Mouse (Mus musculus) lung, postnatal 0 days (tissue): ENCODE data around the gene Plac1. TPM values are rescaled to one million over a fixed set of nuclear protein-coding genes. Genes with fewer than 3 reads are reported as not detected.
"Not testable (repeated sequence)": the region's sequence is repeated elsewhere in the genome, so short reads cannot be mapped to it uniquely, and the experiment has no call there.

Source experiments
- ATAC-seq: fragments of 200-750 bp; cut with Nextera tagmentation; 2 replicates; pipeline ENCODE4 v1.8.0; 2017; ENCODE audit warnings: moderate library complexity
- DNase-seq: peaks from one replicate; pipeline ENCODE4 v3.0.0-alpha.2; 2016; ENCODE audit warnings: low spot score
- H3K27ac ChIP-seq: fragments of 300-500 bp; sonication (generic); 2 replicates; pipeline ENCODE4 v1.5.1; 2014; ENCODE audit warnings: antibody characterized with exemption, mild to moderate bottlenecking, low read length, mixed read lengths
- H3K27me3 ChIP-seq: fragments of 300-500 bp; sonication (generic); replicated peaks from 2 replicates; pipeline ENCODE4 v1.6.1; 2014; ENCODE audit warnings: low read length, mixed read lengths; ENCODE audit not compliant: insufficient read depth
- H3K36me3 ChIP-seq: fragments of 300-500 bp; sonication (generic); 2 replicates; pipeline ENCODE4 v1.6.1; 2014; ENCODE audit warnings: low read length, mixed read lengths; ENCODE audit not compliant: insufficient read depth
- H3K4me1 ChIP-seq: fragments of 300-500 bp; sonication (generic); 2 replicates; pipeline ENCODE4 v1.6.1; 2014; ENCODE audit warnings: antibody characterized with exemption, low read depth, low read length, mixed read lengths; ENCODE audit not compliant: insufficient read depth
- H3K4me2 ChIP-seq: fragments of 300-500 bp; sonication (generic); replicated peaks from 2 replicates; pipeline ENCODE4 v1.6.1; 2014; ENCODE audit warnings: low read depth, mild to moderate bottlenecking, low read length, moderate library complexity, mixed read lengths
- H3K4me3 ChIP-seq: fragments of 300-500 bp; sonication (generic); 2 replicates; pipeline ENCODE4 v1.5.1; 2014; ENCODE audit warnings: low read depth, low read length
- H3K9ac ChIP-seq: fragments of 300-500 bp; sonication (generic); replicated peaks from 2 replicates; pipeline ENCODE4 v1.6.1; 2014; ENCODE audit warnings: low read depth, mild to moderate bottlenecking
- H3K9me3 ChIP-seq: fragments of 300-500 bp; sonication (generic); 2 replicates; pipeline ENCODE4 v1.6.1; 2016; ENCODE audit warnings: low read length, mixed read lengths
- CTCF ChIP-seq: IDR thresholded peaks from 2 replicates; pipeline ENCODE4 v1.5.1; 2016; ENCODE audit warnings: antibody characterized with exemption, mild to moderate bottlenecking
- EP300 ChIP-seq: IDR thresholded peaks from 2 replicates; pipeline ENCODE4 v1.6.1; 2016; ENCODE audit warnings: antibody characterized with exemption, mild to moderate bottlenecking, control low read depth
- WGBS: fragments of 180-500 bp; shearing (Covaris S2); extraction: QIAGEN DNeasy Blood & Tissue Kit; methylation state at CpG from one replicate; pipeline ENCODE4 v1.1.7; 2014; 5-methylcytosine and 5-hydroxymethylcytosine counted together
- polyA plus RNA-seq: library from polyadenylated mRNA; unstranded; fragments of >200 nt; fragmentation: Nextera tagmentation; extraction: Ambion mirVana; gene quantifications from 2 replicates; pipeline ENCODE4 v1.2.1, GENCODE M21; 2015

Plac1 gene
- 2.5 and 3.9 TPM in 2 replicates for polyA plus RNA-seq

DNA sequence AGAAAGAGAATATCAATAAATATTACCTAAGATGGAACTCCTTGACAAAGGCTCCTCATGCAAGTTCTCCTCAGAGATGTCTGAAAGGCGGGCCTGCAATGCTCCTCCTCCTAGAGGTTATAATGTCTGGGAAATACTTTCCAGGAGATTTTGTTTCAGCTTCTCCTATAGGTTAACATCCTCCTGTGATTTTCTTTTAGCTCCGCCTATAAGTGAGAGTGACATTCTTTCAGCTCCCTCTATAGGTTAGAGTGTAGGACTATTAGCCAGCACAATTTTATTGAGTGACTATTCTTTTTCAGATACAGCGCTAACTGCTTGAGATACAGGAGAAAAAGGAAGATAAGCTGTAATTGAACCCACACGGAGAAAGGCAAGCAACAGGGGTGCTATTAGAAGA lies at the start of gene Plac1:
Gene Plac1, minus strand, starts transcription at position 101 of the 400 bp plus-strand sequence.
- H3K36me3 ChIP-seq: no peaks in the 10 kb centered on the region
- no peak for ATAC-seq

DNA sequence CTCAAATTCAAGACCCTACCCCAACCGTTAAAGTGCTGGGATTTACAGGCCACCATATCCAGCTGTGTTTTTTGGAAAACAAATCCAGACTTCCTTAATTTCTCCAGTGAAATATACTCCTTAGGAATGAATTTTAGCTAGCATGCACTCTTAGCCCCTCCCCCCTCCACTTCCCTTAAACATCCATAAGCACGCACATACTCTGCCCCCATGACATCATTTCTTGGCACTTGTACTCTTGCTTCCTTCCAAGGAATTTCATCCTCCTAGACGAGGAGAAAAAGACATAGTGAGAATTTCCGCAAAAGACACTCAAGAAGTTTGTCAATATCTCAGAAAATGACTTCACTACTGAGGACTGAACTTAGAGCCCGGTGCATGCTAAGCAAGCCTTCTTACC lies 48.0 kb upstream of the Plac1 start:
- H3K9me3 ChIP-seq: no peaks in the 10 kb centered on the region
- 0 out of 2 replicates have a peak, but pooled peaks have one; percentile 30 for ATAC-seq
- TF ChIP-seq EP300: no peak
- TF ChIP-seq CTCF: no peak
- no peaks in the 10 kb centered on the region for H3K4me1 ChIP-seq
- DNase-seq: peak; percentile 47
- H3K4me3 ChIP-seq: no peak overlapping the region
- H3K36me3 ChIP-seq: no peaks in the 10 kb centered on the region
- no peak overlapping the region for H3K27ac ChIP-seq
- no peaks in the 10 kb centered on the region for H3K27me3 ChIP-seq
- H3K4me2 ChIP-seq: no peak overlapping the region
- WGBS: 41% methylated on average over 5 of the region's 5 CpGs
- no peak overlapping the region for H3K9ac ChIP-seq

More for the DNA sequence above, at the start of gene Plac1:
- TF ChIP-seq EP300: no peak
- Histone ChIP-seq H3K9ac (no peak within 1 kb of the TSS), H3K27ac (no peak within 1 kb of the TSS), H3K4me1 (no peaks in the 10 kb centered on the region), H3K9me3 (no peaks in the 10 kb centered on the region), H3K4me3 (no peak within 1 kb of the TSS), H3K4me2 (no peak within 1 kb of the TSS), H3K27me3 (no peaks in the 10 kb centered on the region)
- WGBS: 78% methylated on average over 4 of the region's 4 CpGs
- no peak for DNase-seq

DNA sequence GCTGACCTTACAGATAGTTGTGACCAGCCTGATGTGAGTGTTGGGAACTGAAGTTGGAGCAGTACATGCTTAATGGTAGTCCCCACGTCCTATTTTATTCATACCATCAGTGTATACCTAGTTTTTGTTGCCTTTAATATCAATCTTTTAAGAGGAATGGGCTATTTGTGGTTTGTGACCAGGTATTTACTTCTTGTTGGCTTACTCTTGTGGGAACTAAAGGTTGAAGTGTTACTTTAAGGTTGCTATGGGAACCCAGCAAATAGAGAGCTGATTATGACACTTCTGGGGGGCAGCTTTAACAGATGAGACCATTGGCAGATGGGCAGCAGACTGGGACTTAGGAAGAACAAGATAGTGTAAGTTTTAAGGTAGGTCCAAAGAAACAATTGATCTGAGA lies 33.2 kb upstream of the Plac1 start, which contains the start of gene Fam122c:
Gene Fam122c, plus strand, starts transcription at position 301 of the 400 bp plus-strand sequence.
- Histone ChIP-seq H3K9me3 (no peaks in the 10 kb centered on the region), H3K36me3 (no peaks in the 10 kb centered on the region), H3K27me3 (no peaks in the 10 kb centered on the region), H3K4me2 (no peak within 1 kb of the TSS), H3K4me3 (no peak within 1 kb of the TSS), H3K27ac (no peak within 1 kb of the TSS), H3K9ac (no peak within 1 kb of the TSS), H3K4me1 (no peaks in the 10 kb centered on the region)
- TF ChIP-seq CTCF: no peak
- no peak for TF ChIP-seq EP300
- ATAC-seq (no peak), DNase-seq (no peak)
- 29% methylated on average over 1 of the region's 1 CpGs for WGBS

DNA sequence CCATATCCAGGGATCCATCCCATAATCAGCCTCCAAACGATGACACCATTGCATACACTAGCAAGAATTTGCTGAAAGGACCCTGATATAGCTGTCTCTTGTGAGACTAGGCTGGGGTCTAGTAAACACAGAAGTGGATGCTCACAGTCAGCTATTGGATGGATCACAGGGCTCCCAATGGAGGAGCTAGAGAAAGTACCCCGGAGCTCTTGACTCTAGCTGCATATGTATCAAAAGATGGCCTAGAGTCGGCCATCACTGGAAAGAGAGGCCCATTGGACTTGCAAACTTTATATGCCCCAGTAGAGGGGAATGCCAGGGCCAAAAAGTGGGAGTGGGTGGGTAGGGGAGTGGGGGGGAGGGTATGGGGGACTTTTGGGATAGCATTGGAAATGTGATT lies 31.7 kb upstream of the Plac1 start:
- not testable (repeated sequence) for H3K4me3 ChIP-seq, H3K4me2 ChIP-seq, ATAC-seq, H3K36me3 ChIP-seq, H3K9me3 ChIP-seq, H3K27me3 ChIP-seq, H3K4me1 ChIP-seq, H3K9ac ChIP-seq, DNase-seq, H3K27ac ChIP-seq
- 62% methylated on average over 2 of the region's 3 CpGs for WGBS

DNA sequence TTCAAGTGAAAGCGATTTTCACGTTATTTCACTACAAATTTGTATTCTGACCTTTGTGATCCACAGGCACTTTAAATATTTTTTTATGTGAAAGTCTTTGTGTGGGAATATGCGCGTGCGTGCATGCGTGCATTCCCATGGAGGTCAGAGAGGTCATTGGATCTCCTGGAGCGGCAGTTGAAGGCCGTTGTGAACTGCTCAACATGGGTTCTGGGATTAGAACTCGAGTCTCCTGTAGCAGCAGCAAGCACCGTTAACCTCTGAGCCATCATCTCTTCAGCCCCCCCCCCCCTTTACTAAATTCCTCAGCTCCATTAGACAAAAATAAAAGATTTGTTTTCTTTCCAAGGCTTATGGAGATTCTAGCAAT lies 30.1 kb upstream of the Plac1 start:
- Histone ChIP-seq H3K4me3 (peak overlapping the region; percentile 56), H3K4me2 (peak overlapping the region; percentile 69), H3K27me3 (no peaks in the 10 kb centered on the region), H3K9ac (no peak overlapping the region), H3K9me3 (no peaks in the 10 kb centered on the region), H3K4me1 (no peaks in the 10 kb centered on the region), H3K36me3 (no peaks in the 10 kb centered on the region), H3K27ac (no peak overlapping the region)
- ATAC-seq: no peak
- TF ChIP-seq CTCF (no peak), EP300 (no peak)
- peak; percentile 6 for DNase-seq
- WGBS: 16% methylated on average over 10 of the region's 10 CpGs

DNA sequence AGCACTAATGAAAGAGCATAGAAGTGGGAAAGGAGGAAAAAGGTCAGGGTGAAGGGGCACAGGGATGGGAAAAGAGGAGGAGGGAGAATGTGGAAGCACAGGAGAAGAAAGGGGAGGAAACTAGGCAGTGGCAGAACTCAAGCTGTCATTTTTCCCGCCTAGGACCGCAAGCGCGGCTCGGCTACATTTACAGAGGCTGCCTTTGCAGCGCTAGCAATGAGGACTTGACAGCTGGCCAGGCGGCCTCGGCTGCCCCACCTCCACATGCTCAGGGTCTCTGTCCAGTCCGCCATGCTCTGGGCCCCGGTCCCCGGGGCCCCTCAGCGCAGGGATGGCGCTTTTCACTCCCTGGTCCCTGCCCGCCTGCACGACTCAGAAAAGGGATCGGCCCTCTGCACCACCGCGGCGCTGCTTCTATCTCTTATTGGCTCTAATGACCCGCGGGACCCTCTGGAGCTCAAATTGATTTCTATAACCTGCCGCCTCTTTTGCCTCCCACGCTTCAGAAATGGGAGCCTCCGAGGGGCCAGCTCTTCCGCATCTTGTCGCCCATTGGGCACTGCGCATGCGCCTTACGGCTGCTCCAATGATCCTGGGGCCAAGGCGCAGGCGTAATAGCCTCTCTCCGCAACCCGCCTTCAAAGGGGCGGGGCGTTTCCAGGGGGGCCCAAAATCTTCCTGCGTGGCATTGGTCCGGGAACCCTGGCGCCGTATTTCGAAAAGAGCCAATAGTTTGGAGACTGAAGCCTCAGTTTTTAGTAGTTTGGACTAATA lies 29.6 kb upstream of the Plac1 start, which contains the start of gene Fam122b:
Gene Fam122b, minus strand, starts transcription at position 517 of the 774 bp plus-strand sequence.
- DNase-seq (peak; percentile 95), ATAC-seq (peak; percentile 83)
- Histone ChIP-seq H3K27me3 (no peaks in the 10 kb centered on the region), H3K4me2 (peak within 1 kb of the TSS; percentile 69), H3K4me3 (peak within 1 kb of the TSS; percentile 56), H3K9ac (no peak within 1 kb of the TSS), H3K9me3 (no peaks in the 10 kb centered on the region), H3K27ac (0 out of 2 replicates have a peak within 1 kb of the TSS, but pooled peaks have one; percentile 14), H3K4me1 (no peaks in the 10 kb centered on the region), H3K36me3 (no peaks in the 10 kb centered on the region)
- no peak for TF ChIP-seq CTCF
- no peak for TF ChIP-seq EP300
- 7% methylated on average over 35 of the region's 40 CpGs for WGBS
